Mouse (Mus musculus) erythroblast, adult 5-6 weeks (primary cell): Measurements from ENCODE around the gene Ak5. TPM values are rescaled to one million over a fixed set of nuclear protein-coding genes. Genes with fewer than 3 reads are reported as not detected.
"Not testable (repeated sequence)": the region's sequence is repeated elsewhere in the genome, so short reads cannot be mapped to it uniquely, and the experiment has no call there.

Experiments
- ATAC-seq: replicated peaks from 2 replicates; pipeline ENCODE4 v1.8.0; 2016; ENCODE audit warnings: moderate number of reproducible peaks, mild to moderate bottlenecking, moderate TSS enrichment, inconsistent platforms; ENCODE audit not compliant: poor library complexity, low FRiP score, severe bottlenecking
- total RNA-seq, 2 experiments: library from RNA; stranded (forward) in 1 of 2; stranded (reverse) in 1 of 2; fragments of 150-400 nt in 1 of 2; fragments of 200-764, 138-1000 nt in 1 of 2; gene quantifications; 2 replicates each; pipeline versions ENCODE4 v1.2.3 to v1.2.4; 2015 to 2017; ENCODE audit warnings: low replicate concordance in 2 of 2

Ak5 gene
- total RNA-seq, 2 experiments from 2014 or later: not detected

- ATAC-seq: no peak
Observed at GRCm38 (mm10) chr3:152651991-152652390, 16.2 kb downstream of the Ak5 start.

- ATAC-seq: no peak
Observed at GRCm38 (mm10) chr3:152644610-152645009, 23.6 kb downstream of the Ak5 start.

DNA sequence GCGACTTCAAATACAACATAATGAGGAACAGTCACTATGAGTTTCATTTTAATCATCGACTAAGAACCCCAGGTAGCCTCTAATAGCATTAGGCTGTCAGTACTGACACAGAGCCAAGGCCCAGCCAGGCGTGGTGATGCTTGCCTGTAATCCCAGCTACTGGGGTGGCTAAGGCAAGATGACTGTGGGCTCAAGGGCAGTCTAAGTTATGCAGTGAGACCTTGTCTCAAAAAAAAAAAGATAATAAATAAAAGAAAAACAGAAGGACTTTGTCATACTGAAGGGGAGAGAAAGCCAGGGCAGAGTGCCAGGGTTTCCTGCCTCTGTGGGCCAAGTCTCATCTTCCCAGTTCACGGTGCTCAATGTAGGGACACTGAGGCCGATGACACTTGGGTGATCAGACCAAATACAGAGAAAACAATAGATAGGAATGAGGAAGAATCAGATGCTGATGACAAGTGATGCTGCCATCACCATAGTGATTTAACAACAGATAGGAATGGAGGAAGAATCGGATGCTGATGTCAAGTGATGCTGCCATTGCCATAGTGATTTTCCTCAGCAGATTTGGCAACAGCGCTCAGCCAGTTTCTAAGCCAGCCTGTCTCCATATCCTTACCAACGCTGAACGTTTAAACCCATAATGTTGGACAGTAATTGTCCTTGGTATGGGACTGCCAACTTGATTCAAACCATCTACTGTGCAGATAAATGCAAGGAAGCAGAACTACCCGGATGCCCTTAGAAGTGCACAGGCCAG is 42.9 kb downstream of the Ak5 start:
- no peak for ATAC-seq

DNA sequence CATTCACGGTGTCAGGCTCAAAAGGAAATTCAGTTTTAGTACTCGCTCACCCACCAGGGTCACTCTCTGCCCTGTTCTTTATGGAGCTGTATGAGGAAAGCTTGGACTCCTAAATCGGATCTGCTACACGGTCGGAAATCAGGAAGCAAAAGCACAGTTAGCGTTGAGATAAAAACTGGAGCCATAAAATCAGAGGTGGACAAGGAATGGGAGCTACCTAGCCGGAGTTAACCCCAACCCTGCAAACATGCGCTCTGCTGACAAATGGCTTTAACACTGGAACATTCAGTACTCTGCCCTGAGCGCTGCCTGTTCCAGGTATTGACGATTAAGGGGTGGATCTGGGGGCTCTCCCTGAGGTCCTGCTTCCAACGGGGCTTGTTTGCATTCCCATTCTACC is 47.6 kb downstream of the Ak5 start:
- ATAC-seq: no peak

DNA sequence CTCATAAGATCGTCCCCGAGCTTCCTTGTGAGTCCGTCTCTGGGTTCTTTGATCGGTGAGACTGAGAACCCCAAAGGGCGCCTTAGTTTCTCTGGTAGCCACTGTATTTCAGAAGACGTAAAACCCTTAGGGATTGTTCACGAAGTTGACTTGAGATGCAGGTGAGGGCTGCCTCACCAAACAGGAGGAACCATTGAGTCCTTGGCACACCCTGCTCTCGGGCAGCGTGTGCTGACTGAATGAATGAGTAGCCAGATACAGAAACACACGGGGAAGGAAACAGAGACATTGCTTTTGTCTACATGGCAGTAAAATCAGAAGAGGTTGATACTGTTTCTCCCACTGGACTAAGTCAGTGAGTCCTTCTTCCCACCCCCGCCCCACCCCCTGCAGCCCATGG is 48.1 kb downstream of the Ak5 start:
- ATAC-seq: no peak

GRCm38 (mm10) chr3:152609076-152609475 is 59.1 kb downstream of the Ak5 start:
- no peak for ATAC-seq

- no peak for ATAC-seq
Observed at GRCm38 (mm10) chr3:152605849-152606248, 62.3 kb downstream of the Ak5 start.

DNA sequence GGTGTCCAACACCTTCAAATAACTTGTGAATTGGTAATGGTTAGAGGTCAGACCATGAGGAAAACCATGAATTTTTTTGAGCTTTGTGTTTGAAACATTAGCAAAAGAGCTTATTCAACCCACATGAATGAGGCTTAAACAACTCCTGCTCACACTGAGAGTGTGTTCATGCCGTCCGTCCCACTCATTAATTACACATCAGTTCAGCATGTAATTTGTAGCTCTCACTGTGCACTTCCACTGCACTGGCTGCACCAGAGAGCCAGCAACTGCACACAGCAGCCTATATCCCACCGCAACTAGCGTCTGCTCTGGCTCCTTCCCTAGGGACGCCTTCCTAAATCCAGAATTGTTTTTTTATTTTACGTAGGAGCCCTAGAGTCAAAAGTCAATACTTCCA is 68.5 kb downstream of the Ak5 start:
- no peak for ATAC-seq

GRCm38 (mm10) chr3:152596406-152597050 is 71.6 kb downstream of the Ak5 start:
- no peak for ATAC-seq

DNA sequence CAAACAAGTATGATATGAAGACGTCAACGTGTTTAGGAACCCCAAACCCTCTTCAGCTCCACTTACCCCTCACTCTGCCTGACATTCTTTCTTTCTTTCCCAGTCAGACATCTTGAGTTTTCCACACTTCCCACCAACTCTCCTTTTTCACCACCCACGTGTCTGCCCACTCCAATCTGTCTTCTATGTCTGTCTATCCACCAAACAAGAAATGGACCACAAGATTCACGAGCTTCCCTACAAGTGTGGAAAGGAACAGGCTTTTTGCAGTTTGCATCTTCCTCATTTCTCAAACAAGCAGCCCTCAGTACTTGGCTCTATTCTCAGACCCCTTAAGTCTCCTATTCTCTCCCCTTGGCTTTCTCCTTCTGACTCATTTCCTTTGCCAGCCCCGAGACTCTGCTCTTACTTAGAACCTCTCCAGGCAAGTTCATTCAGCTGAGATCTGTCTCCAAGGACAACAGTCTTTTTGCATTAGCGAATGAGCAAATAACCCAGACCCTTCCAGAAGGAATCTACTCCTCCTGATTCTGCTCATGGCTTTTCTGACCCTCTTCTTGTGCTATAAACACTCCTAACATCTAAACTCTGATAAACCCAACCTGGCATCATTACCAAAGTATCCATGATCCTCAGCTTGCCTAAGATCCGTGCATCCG is 75.3 kb downstream of the Ak5 start:
- ATAC-seq: no peak

DNA sequence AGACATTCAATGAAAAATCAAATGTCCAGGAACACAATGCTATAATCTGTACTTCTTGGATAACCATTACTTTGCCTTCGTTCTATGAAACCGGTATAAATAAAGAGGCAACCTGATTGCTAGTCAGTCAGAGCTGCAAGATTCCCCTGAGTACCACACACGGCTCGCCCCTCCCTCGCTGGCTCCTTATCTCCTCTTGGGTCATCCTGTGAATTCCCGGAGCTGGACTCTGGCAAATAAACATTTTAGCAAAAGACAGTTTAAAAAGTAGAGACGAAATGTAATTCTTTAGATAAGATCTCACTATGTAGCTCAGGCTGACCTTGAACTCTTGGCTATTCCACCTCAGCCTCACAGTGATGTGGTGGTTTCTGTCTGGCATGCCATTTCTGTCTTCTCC is 77.7 kb downstream of the Ak5 start:
- no peak for ATAC-seq

GRCm38 (mm10) chr3:152589101-152589500 is 79.1 kb downstream of the Ak5 start:
- ATAC-seq: not testable (repeated sequence)

DNA sequence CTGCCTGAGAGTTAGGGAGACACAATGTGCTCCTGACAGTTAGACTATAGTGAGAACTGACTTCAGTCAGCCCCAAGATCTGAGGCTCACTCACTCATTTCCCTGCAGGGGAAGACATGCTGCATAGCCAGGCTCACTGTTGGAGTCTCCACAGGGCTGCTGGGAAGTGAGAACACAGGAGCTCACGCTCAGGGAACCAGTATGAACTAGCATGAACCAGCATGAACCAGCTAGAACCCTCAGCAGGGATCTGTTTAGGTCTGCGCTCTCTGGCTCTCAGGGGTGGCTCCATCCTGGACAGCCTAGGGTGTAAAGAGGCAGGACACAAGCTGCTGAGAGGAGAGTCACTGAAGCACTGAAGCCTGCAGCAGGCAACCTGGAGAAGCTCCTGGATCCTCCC is 81.2 kb downstream of the Ak5 start:
- no peak for ATAC-seq

DNA sequence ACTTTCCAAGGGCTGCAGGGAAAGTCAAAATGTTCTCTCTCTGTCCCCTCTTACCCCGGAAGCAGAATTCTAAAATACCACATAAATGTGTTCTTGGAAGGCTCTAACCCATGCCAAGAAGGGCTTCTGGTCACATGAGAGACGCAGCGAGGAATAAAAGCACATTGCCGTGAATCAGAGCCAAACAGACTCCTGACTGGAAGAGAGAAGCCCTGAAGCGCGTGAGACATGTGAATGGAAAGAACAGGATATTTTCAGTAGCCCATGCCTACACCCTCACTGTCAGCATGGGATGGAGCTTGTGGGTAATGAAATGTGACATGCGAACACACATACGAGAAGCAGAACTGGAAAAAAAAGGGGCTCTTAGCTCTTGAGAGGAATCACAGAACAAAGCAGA is 82.0 kb downstream of the Ak5 start:
- ATAC-seq: no peak

DNA sequence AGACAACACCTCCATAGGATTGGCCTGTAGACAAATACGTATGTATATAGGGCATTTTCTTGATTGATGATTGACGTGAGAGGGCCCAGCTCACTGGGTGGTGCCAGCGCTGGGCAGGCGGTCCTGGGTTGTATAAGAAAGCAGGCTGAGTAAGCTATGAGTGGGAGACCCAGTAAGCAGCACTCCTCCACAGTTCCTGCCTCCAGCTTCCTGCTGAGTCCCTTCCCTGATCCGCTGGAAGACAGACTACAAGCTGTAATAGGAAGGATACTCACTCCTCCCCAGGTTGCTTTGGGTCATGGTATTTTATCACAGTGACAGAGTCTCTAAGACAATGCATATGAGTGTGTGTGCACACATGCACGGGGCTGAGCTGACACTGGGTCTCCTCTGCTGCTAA is 82.6 kb downstream of the Ak5 start:
- ATAC-seq: no peak

DNA sequence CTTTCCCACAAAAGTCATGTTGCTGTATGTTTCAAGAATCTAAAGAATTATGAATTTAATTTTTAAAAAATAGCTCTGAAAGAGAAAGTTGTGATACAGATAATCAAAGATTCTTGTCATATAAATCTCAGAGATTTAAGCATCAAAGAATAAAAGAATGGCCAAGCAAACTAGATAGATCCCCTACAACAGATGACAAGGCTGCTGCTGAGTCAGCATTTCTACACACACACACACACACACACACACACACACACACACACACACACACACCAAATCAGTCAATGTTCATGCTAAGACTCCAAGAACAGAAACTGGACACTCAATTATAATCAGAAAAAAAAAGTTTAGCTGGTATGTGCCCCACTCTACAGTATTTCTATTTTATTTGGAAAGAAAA is 85.1 kb downstream of the Ak5 start:
- ATAC-seq: no peak

DNA sequence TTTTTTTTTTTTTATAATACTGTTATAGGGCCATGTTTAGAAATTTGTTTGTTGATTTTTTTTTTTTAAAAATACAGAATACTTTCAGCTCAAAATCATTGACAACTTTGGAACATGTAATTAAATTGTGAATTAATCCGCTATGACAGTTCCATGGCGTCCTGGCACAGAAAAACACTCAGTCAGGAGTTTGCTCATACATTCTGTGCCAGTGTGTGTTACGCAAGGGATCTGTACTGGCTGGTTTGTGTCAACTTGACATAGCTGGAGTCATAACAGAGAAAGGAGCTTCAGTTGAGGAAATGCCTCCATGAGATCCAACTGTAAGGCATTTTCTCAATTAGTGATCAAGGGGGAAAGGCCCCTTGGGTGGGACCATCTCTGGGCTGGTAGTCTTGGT is 86.3 kb downstream of the Ak5 start:
- not testable (repeated sequence) for ATAC-seq

- ATAC-seq: no peak
Observed at GRCm38 (mm10) chr3:152579984-152580591, 88.1 kb downstream of the Ak5 start.

DNA sequence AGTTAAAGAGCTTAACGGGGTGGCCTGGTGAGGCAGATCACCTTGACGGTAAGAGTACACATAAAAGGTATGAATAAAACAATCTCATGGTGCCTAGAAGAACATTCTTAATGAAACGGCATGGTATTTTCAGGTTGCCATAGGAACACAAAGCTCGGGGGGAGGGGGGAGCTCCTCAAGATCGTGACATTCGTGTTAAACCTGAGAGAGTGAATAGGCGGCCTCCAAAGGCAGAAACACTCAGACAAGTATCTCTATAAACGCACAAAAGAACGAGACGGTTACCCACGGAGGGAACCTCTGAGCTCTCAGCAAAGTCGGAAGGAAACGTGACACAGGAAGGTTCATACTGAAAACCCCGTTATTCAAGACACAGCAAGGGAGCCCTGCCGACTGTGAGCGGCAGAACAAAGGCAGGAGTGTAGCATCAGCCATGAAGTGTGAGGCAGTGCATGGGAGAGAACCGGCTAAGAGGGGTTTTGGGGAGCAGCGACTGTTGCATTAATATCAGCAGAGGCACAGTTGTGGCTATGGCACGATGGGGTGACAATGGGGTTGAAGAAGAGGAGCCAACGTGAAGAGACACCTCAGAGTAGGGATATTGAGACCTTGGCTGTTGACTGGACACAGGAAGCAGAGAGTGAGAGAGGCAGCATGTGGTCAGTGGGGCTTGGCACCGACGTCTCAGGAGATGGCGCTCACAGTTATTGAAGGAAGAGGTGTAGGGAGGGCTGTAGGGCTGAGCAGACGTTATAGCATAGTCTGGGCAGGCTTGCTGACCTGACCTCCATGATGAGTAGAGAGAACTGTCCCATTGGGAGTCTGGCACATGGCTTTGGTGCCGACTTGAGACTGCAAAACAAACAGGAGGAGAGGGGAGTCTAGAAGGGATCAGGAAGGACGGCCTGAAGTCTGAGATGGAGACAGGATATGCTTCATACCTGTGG is 89.6 kb downstream of the Ak5 start:
- ATAC-seq: no peak

- ATAC-seq: no peak
Observed at GRCm38 (mm10) chr3:152577763-152578162, 90.4 kb downstream of the Ak5 start.
